ENCODE assay signal across 8 mouse cellular contexts in genomic region chr13:23760240-23760971, GRCm38 (mm10). TPM values are rescaled to one million over a fixed set of nuclear protein-coding genes. Genes with fewer than 3 reads are reported as not detected.
DNase-seq lines count a peak whose midpoint lies in the region.

No protein-coding gene starts in this region.

- DNase-seq in cerebellum, adult 9-10 months: peak; percentile 64
- no peak for DNase-seq in cerebellum, postnatal 36 days
- DNase-seq in spleen, postnatal 4 days (ENCODE audit: low spot score in 2 of 2): peak; percentile 65 to 74
- DNase-seq in spleen, adult 12 weeks (ENCODE audit: low spot score): no peak
- DNase-seq in heart, postnatal 4 days: peak; percentile 16
- DNase-seq in lung, postnatal 10 days: peak; percentile 31
- DNase-seq in urinary bladder, adult 2 months (ENCODE audit: low spot score): no peak
- DNase-seq in layer of hippocampus, adult 8-10 months (ENCODE audit: low spot score in 2 of 2): no peak

RNA-seq across cellular contexts. Expression of gene Hist1h4a, which starts 0.6 kb away (rescaled TPM):
- total RNA-seq in heart, postnatal 4 days (2021): 100 to 1,000 TPM; 433 to 442 TPM
- 0.48 and 1.2 TPM in 2 replicates for polyA plus RNA-seq in urinary bladder, adult 2 months (2012; rRNA removed)
- 10 to 100 TPM; 31.9 to 42.9 (median 37.9) TPM for total RNA-seq in layer of hippocampus, adult 8-10 months (2022)

RNA-seq across cellular contexts. Expression of gene Hist1h3a, which starts 1.8 kb away (rescaled TPM):
- 100 to 1,000 TPM; 440 to 473 TPM for total RNA-seq in heart, postnatal 4 days (2021)
- polyA plus RNA-seq in urinary bladder, adult 2 months (2012; rRNA removed): 0.34 and 0.66 TPM in 2 replicates
- 10 to 100 TPM; 22.7 to 39.9 (median 29.0) TPM for total RNA-seq in layer of hippocampus, adult 8-10 months (2022)

RNA-seq across cellular contexts. Expression of gene Hist1h1a, which starts 3.1 kb away (rescaled TPM):
- total RNA-seq in heart, postnatal 4 days (2021): 100 to 1,000 TPM; 219 to 236 TPM
- polyA plus RNA-seq in urinary bladder, adult 2 months (2012; rRNA removed): not detected in 2 replicates
- 10 to 100 TPM; 12.6 to 19.3 (median 16.9) TPM for total RNA-seq in layer of hippocampus, adult 8-10 months (2022)

RNA-seq across cellular contexts. Expression of gene Hist1h4b, which starts 3.6 kb away (rescaled TPM):
- total RNA-seq in heart, postnatal 4 days (2021): 100 to 1,000 TPM; 312 to 320 TPM
- polyA plus RNA-seq in urinary bladder, adult 2 months (2012; rRNA removed): 0.75 and 0.94 TPM in 2 replicates
- total RNA-seq in layer of hippocampus, adult 8-10 months (2022): 10 to 100 TPM; 47.4 to 67.0 (median 59.9) TPM

RNA-seq across cellular contexts. Expression of gene Hist1h3b, which starts 8.3 kb away (rescaled TPM):
- total RNA-seq in heart, postnatal 4 days (2021): 100 to 1,000 TPM; 568 to 625 TPM
- polyA plus RNA-seq in urinary bladder, adult 2 months (2012; rRNA removed): 0.48 and 0.52 TPM in 2 replicates
- 10 to 100 TPM in 2 of 4 experiments, 1 to 10 TPM in 2; 3.1 to 10.4 (median 8.0) TPM for total RNA-seq in layer of hippocampus, adult 8-10 months (2022)

Comparison
In these comparisons a context has a peak if more than half of its experiments do, and no peak if none do; other contexts are left out.
1. DNase-seq: peak in cerebellum, adult 9-10 months (single experiment), spleen, postnatal 4 days (2 of 2), heart, postnatal 4 days (single experiment) and lung, postnatal 10 days (single experiment); none in cerebellum, postnatal 36 days (0 of 2), spleen, adult 12 weeks (single experiment), urinary bladder, adult 2 months (single experiment) and layer of hippocampus, adult 8-10 months (0 of 2).
2. RNA of gene Hist1h4a, which starts 0.6 kb away (total RNA-seq): 433 to 442 TPM in heart, postnatal 4 days; 31.9 to 42.9 TPM in layer of hippocampus, adult 8-10 months; every median in the first group is over 4 times any median in the second.
3. RNA of gene Hist1h3a, which starts 1.8 kb away (total RNA-seq): 440 to 473 TPM in heart, postnatal 4 days; 22.7 to 39.9 TPM in layer of hippocampus, adult 8-10 months; every median in the first group is over 10 times any median in the second.
4. RNA of gene Hist1h1a, which starts 3.1 kb away (total RNA-seq): 219 to 236 TPM in heart, postnatal 4 days; 12.6 to 19.3 TPM in layer of hippocampus, adult 8-10 months; every median in the first group is over 10 times any median in the second.